Mouse (Mus musculus) cerebellum, adult (tissue): ENCODE results near the gene Ccdc136.
"Not testable (repeated sequence)": the region's sequence is repeated elsewhere in the genome, so short reads cannot be mapped to it uniquely, and the experiment has no call there.

ENCODE experiments used
- ATAC-seq: cut with Nextera tagmentation; 2 replicates; pipeline ENCODE4 v1.9.2; 2017; ENCODE audit warnings: mild to moderate bottlenecking, moderate library complexity, mixed read lengths; ENCODE audit not compliant: insufficient number of reproducible peaks, low FRiP score, low TSS enrichment

Ccdc136 gene

GRCm38 (mm10) chr6:29391241-29391640 lies 4.9 kb upstream of the Ccdc136 start:
- ATAC-seq: not testable (repeated sequence)

- no peak for ATAC-seq
Observed at GRCm38 (mm10) chr6:29391802-29392201, 4.3 kb upstream of the Ccdc136 start.

- no peak for ATAC-seq
Observed at GRCm38 (mm10) chr6:29394286-29394685, 1.8 kb upstream of the Ccdc136 start.

- peak; percentile 69 for ATAC-seq
Observed at GRCm38 (mm10) chr6:29396714-29397540, 818 bp downstream of the Ccdc136 start.

- ATAC-seq: peak; percentile 43; the same call in 1 of the 2 replicates
Observed at GRCm38 (mm10) chr6:29397575-29397974, 1.5 kb downstream of the Ccdc136 start.

- no peak for ATAC-seq
Observed at GRCm38 (mm10) chr6:29399851-29400250, 3.7 kb downstream of the Ccdc136 start.

- ATAC-seq: no peak
Observed at GRCm38 (mm10) chr6:29402693-29403342, 6.7 kb downstream of the Ccdc136 start.

- no peak for ATAC-seq
Observed at GRCm38 (mm10) chr6:29406412-29406811, 10.3 kb downstream of the Ccdc136 start.

GRCm38 (mm10) chr6:29415446-29415845 lies 19.3 kb downstream of the Ccdc136 start:
- ATAC-seq: no peak

GRCm38 (mm10) chr6:29420596-29420995 lies 24.5 kb downstream of the Ccdc136 start:
- no peak for ATAC-seq

- no peak for ATAC-seq
Observed at GRCm38 (mm10) chr6:29425118-29425517, 29.0 kb downstream of the Ccdc136 start.

- no peak for ATAC-seq
Observed at GRCm38 (mm10) chr6:29426331-29426730, 30.2 kb downstream of the Ccdc136 start.

- no peak for ATAC-seq
Observed at GRCm38 (mm10) chr6:29428171-29428570, 32.1 kb downstream of the Ccdc136 start.

GRCm38 (mm10) chr6:29430681-29431420 lies 34.7 kb downstream of the Ccdc136 start:
- ATAC-seq: no peak

- no peak for ATAC-seq
Observed at GRCm38 (mm10) chr6:29431473-29431872, 35.4 kb downstream of the Ccdc136 start.

GRCm38 (mm10) chr6:29432156-29432555 lies 36.0 kb downstream of the Ccdc136 start:
- ATAC-seq: no peak

GRCm38 (mm10) chr6:29432676-29433037 lies 36.5 kb downstream of the Ccdc136 start:
- ATAC-seq: no peak

GRCm38 (mm10) chr6:29433038-29433803 lies 37.1 kb downstream of the Ccdc136 start, which contains the start of gene Flnc:
Gene Flnc (plus strand): TSS chr6:29433256.
- no peak for ATAC-seq

GRCm38 (mm10) chr6:29433804-29434795 lies 38.0 kb downstream of the Ccdc136 start:
- ATAC-seq: no peak
